Comparison of ENCODE assay signal across 14 mouse cellular contexts in genomic region chr15:80115866-80116794, GRCm38 (mm10). TPM values are rescaled to one million over a fixed set of nuclear protein-coding genes. Genes with fewer than 3 reads are reported as not detected.
DNase-seq lines count a peak whose midpoint lies in the region; ATAC-seq and TF ChIP-seq lines count a peak whose summit lies in the region.
"Had no signal": no experiment of that assay in that cellular context is flagged by ENCODE, and none has a peak within 500 bp of the region (broad histone marks: within the 10 kb centered on the region; RNA-seq: fewer than 3 reads in every experiment).

No protein-coding gene starts in this region.

- TF ChIP-seq POLR2A in thymus, adult 2 months (IDR thresholded peaks at IDR 0.05; ENCODE audit: control insufficient read depth, extremely low read depth, insufficient read depth, low read length, poor library complexity), result 0 out of 2 replicates have a peak, but pooled peaks have one; percentile 20

- WGBS in hindbrain, embryonic 12.5 days, result 77% methylated on average over 13 of the region's 13 CpGs
- WGBS in hindbrain, embryonic 14.5 days, result 74% methylated on average over 13 of the region's 13 CpGs
- WGBS in thymus, adult 2 months, result 91% methylated on average over 13 of the region's 13 CpGs

- no peak for TF ChIP-seq CTCF in thymus, adult 2 months (IDR thresholded peaks at IDR 0.05; ENCODE audit: borderline replicate concordance, control insufficient read depth, extremely low read depth, insufficient read depth, low read length, poor library complexity)

- no peaks in the 10 kb centered on the region for H3K4me1 ChIP-seq in hindbrain, embryonic 12.5 days
- H3K4me1 ChIP-seq in hindbrain, embryonic 14.5 days (replicated peaks; ENCODE audit: control insufficient read depth, insufficient read depth, low read length), result no peaks in the 10 kb centered on the region
- H3K4me1 ChIP-seq in thymus, adult 2 months (replicated peaks; ENCODE audit: control insufficient read depth, insufficient read depth, low read length), result no peaks in the 10 kb centered on the region

- no peaks in the 10 kb centered on the region for H3K27me3 ChIP-seq in hindbrain, embryonic 12.5 days
- H3K27me3 ChIP-seq in hindbrain, embryonic 14.5 days (ENCODE audit: control insufficient read depth, insufficient read depth, low read length), result no peaks in the 10 kb centered on the region
- H3K27me3 ChIP-seq in thymus, adult 2 months (ENCODE audit: control insufficient read depth, insufficient read depth, low read length), result no peaks in the 10 kb centered on the region

- no peak for ATAC-seq in hindbrain, embryonic 12.5 days (ENCODE audit: low FRiP score)
- no peak for ATAC-seq in hindbrain, embryonic 14.5 days (ENCODE audit: low FRiP score)

- no peaks in the 10 kb centered on the region for H3K9me3 ChIP-seq in hindbrain, embryonic 12.5 days (replicated peaks)
- H3K9me3 ChIP-seq in hindbrain, embryonic 14.5 days (ENCODE audit: control insufficient read depth, low read length), result no peaks in the 10 kb centered on the region

- no peaks in the 10 kb centered on the region for H3K36me3 ChIP-seq in hindbrain, embryonic 12.5 days
- peaks cover 26% of the 10 kb centered on the region for H3K36me3 ChIP-seq in hindbrain, embryonic 14.5 days (replicated peaks; ENCODE audit: control insufficient read depth, insufficient read depth)
- H3K36me3 ChIP-seq in thymus, adult 2 months (ENCODE audit: control insufficient read depth, insufficient read depth, low read length), result no peaks in the 10 kb centered on the region

- H3K9ac ChIP-seq in hindbrain, embryonic 12.5 days, result no peak overlapping the region
- H3K9ac ChIP-seq in hindbrain, embryonic 14.5 days, result no peak overlapping the region

- H3K4me2 ChIP-seq in hindbrain, embryonic 12.5 days (replicated peaks), result 0 out of 2 replicates have a peak overlapping the region, but pooled peaks have one; percentile 19
- H3K4me2 ChIP-seq in hindbrain, embryonic 14.5 days (replicated peaks), result no peak overlapping the region

- no peak overlapping the region for H3K27ac ChIP-seq in hindbrain, embryonic 12.5 days
- no peak overlapping the region for H3K27ac ChIP-seq in hindbrain, embryonic 14.5 days
- H3K27ac ChIP-seq in thymus, adult 2 months (ENCODE audit: control insufficient read depth, insufficient read depth, low read length), result no peak overlapping the region

- H3K4me3 ChIP-seq in hindbrain, embryonic 12.5 days, result no peak overlapping the region
- H3K4me3 ChIP-seq in hindbrain, embryonic 14.5 days (replicated peaks; ENCODE audit: low read length), result no peak overlapping the region
- no peak overlapping the region for H3K4me3 ChIP-seq in thymus, adult 2 months (ENCODE audit: control insufficient read depth, insufficient read depth, low read length)

- no peak for DNase-seq in hindbrain, embryonic 14.5 days (ENCODE audit: low spot score)
- no peak for DNase-seq in thymus, adult 2 months
- DNase-seq in thymus, postnatal 25 days, result no peak
- peak; percentile 5 for DNase-seq in liver
- DNase-seq in frontal cortex, adult 2 months (ENCODE audit: extremely low spot score in 1 of 2, low spot score in 1 of 2), result no peak
- no peak for DNase-seq in embryo, embryonic 10 days (ENCODE audit: low spot score)
- DNase-seq in kidney, adult 8-10 months, result no peak
- DNase-seq: adrenal gland, postnatal 25 days; cerebellum, adult 9-10 months; gastrocnemius, postnatal 36 days; layer of hippocampus, adult 9-11 months; right cerebral cortex, postnatal 14 days; thymus, postnatal 14 days had no signal

RNA-seq across cellular contexts. Expression of gene Tab1, which starts 16.8 kb away (rescaled TPM):
- 42.1 and 44.0 TPM in 2 replicates for polyA plus RNA-seq in hindbrain, embryonic 12.5 days (2016; fragmentation: Nextera tagmentation; extraction: Ambion mirVana)
- 32.2 and 36.1 TPM in 2 replicates for polyA plus RNA-seq in hindbrain, embryonic 14.5 days (2014; fragmentation: Nextera tagmentation; extraction: Ambion mirVana)
- 53.8 and 61.0 TPM in 2 replicates for polyA plus RNA-seq in thymus, adult 2 months (2012; rRNA removed)
- 37.9 and 41.4 TPM in 2 replicates for polyA plus RNA-seq in frontal cortex, adult 2 months (2012; rRNA removed)

RNA-seq across cellular contexts. Expression of gene Rpl3, which starts 24.5 kb away (rescaled TPM):
- polyA plus RNA-seq in hindbrain, embryonic 12.5 days (2016; fragmentation: Nextera tagmentation; extraction: Ambion mirVana), result 642 and 670 TPM in 2 replicates
- 685 and 734 TPM in 2 replicates for polyA plus RNA-seq in hindbrain, embryonic 14.5 days (2014; fragmentation: Nextera tagmentation; extraction: Ambion mirVana)
- polyA plus RNA-seq in thymus, adult 2 months (2012; rRNA removed), result 627 and 715 TPM in 2 replicates
- 629 and 778 TPM in 2 replicates for polyA plus RNA-seq in frontal cortex, adult 2 months (2012; rRNA removed)

RNA-seq across cellular contexts. Expression of gene Syngr1, which starts 25.0 kb away (rescaled TPM):
- polyA plus RNA-seq in hindbrain, embryonic 12.5 days (2016; fragmentation: Nextera tagmentation; extraction: Ambion mirVana), result 11.6 and 14.3 TPM in 2 replicates
- 37.0 and 38.7 TPM in 2 replicates for polyA plus RNA-seq in hindbrain, embryonic 14.5 days (2014; fragmentation: Nextera tagmentation; extraction: Ambion mirVana)
- 91.8 and 121 TPM in 2 replicates for polyA plus RNA-seq in thymus, adult 2 months (2012; rRNA removed)
- polyA plus RNA-seq in frontal cortex, adult 2 months (2012; rRNA removed), result 288 and 302 TPM in 2 replicates

RNA-seq across cellular contexts. Expression of gene Mgat3, which starts 57.4 kb away (rescaled TPM):
- polyA plus RNA-seq in hindbrain, embryonic 12.5 days (2016; fragmentation: Nextera tagmentation; extraction: Ambion mirVana), result 12.0 and 12.2 TPM in 2 replicates
- 22.3 and 24.5 TPM in 2 replicates for polyA plus RNA-seq in hindbrain, embryonic 14.5 days (2014; fragmentation: Nextera tagmentation; extraction: Ambion mirVana)
- polyA plus RNA-seq in thymus, adult 2 months (2012; rRNA removed), result 16.2 and 20.3 TPM in 2 replicates
- 79.3 and 84.5 TPM in 2 replicates for polyA plus RNA-seq in frontal cortex, adult 2 months (2012; rRNA removed)
